Mouse (Mus musculus) stomach, postnatal 0 days (tissue): ENCODE measurements around the gene Mmp24. TPM values are rescaled to one million over a fixed set of nuclear protein-coding genes. Genes with fewer than 3 reads are reported as not detected.
"Not testable (repeated sequence)": the region's sequence is repeated elsewhere in the genome, so short reads cannot be mapped to it uniquely, and the experiment has no call there.

Source experiments
- ATAC-seq: fragments of 200-750 bp; cut with Nextera tagmentation; 2 replicates; pipeline ENCODE4 v1.8.0; 2017; ENCODE audit not compliant: low FRiP score, low TSS enrichment
- DNase-seq: peaks from one replicate; pipeline ENCODE4 v3.0.0-alpha.2; 2016; ENCODE audit warnings: low spot score
- H3K27ac ChIP-seq: fragments of 300-500 bp; sonication (generic); replicated peaks from 2 replicates; pipeline ENCODE4 v1.5.1; 2014; ENCODE audit warnings: mild to moderate bottlenecking, control low read depth
- H3K27me3 ChIP-seq: fragments of 300-500 bp; sonication (generic); 2 replicates; pipeline ENCODE4 v1.6.1; 2014; ENCODE audit warnings: low read length; ENCODE audit not compliant: control insufficient read depth, insufficient read depth
- H3K36me3 ChIP-seq: fragments of 300-500 bp; sonication (generic); 2 replicates; pipeline ENCODE4 v1.6.1; 2014; ENCODE audit warnings: low read length, mixed read lengths; ENCODE audit not compliant: control insufficient read depth, insufficient read depth
- H3K4me1 ChIP-seq: fragments of 300-500 bp; sonication (generic); replicated peaks from 2 replicates; pipeline ENCODE4 v1.6.1; 2014; ENCODE audit warnings: antibody characterized with exemption; ENCODE audit not compliant: control insufficient read depth, insufficient read depth
- H3K4me2 ChIP-seq: fragments of 300-500 bp; sonication (generic); replicated peaks from 2 replicates; pipeline ENCODE4 v1.6.1; 2014; ENCODE audit warnings: low read depth, mild to moderate bottlenecking, control low read depth, moderate library complexity
- H3K4me3 ChIP-seq: fragments of 300-500 bp; sonication (generic); 2 replicates; pipeline ENCODE4 v1.5.1; 2014; ENCODE audit warnings: low read depth, low read length, control low read depth
- H3K9ac ChIP-seq: fragments of 300-500 bp; sonication (generic); 2 replicates; pipeline ENCODE4 v1.6.1; 2014; ENCODE audit warnings: mild to moderate bottlenecking, low read length, control low read depth, mixed read lengths
- H3K9me3 ChIP-seq: fragments of 300-500 bp; sonication (generic); 2 replicates; pipeline ENCODE4 v1.6.1; 2016; ENCODE audit warnings: low read length; ENCODE audit not compliant: control insufficient read depth
- CTCF ChIP-seq: IDR thresholded peaks from 2 replicates; pipeline ENCODE4 v1.5.1; 2016; ENCODE audit warnings: antibody characterized with exemption, low read depth, mild to moderate bottlenecking, moderate library complexity
- EP300 ChIP-seq: optimal IDR thresholded peaks from 2 replicates; pipeline ENCODE3; 2016; ENCODE audit warnings: antibody characterized with exemption
- WGBS: fragments of 180-500 bp; shearing (Covaris S2); extraction: QIAGEN DNeasy Blood & Tissue Kit; methylation state at CpG from one replicate; pipeline ENCODE4 v1.1.7; 2014; 5-methylcytosine and 5-hydroxymethylcytosine counted together
- polyA plus RNA-seq: library from polyadenylated mRNA; unstranded; fragments of >200 nt; fragmentation: Nextera tagmentation; extraction: Ambion mirVana; gene quantifications from 2 replicates; pipeline ENCODE4 v1.2.1, GENCODE M21; 2015

Gene Mmp24
- polyA plus RNA-seq, 1 experiment from 2014 or later: 0.23 TPM

DNA sequence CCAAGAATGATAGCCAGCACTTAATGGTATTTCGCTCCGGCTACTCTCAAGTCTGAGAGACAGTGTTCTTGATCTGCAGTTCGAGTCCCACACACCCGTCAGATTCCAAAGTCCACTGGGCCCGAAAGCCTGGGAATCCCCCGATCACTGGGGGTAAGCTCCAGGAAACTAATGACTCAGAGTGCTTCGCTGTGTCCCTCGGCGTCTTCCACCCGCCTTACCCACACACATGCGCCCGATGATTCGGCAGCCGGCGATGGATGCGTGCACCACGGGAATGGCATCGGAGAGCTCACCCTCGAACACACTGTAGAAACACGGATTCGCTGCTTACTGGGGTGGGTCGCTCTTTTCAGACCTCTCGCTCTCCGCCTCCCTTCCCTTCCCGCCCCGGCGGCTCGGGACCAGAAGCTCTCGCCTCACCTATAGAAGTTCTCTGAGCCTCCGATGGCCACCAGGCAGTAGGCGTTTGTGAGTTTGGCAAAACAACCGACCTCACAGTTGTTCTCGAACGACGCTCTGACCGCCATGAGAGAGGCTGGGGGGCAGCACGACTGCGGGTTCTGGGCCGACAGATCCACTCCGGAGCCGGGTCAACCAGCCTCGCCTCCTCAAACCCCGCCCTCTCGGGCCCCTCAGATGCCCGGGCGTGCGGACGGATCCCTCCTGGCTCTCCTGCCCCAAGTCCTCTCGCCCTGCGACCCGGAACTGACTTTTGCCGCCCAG lies 50.9 kb downstream of the Mmp24 start:
- H3K9me3 ChIP-seq: no peaks in the 10 kb centered on the region
- H3K4me2 ChIP-seq: peak overlapping the region; percentile 69
- H3K27ac ChIP-seq: peak overlapping the region; percentile 93
- ATAC-seq (peak; percentile 29), DNase-seq (peak; percentile 66)
- peak overlapping the region; percentile 64 for H3K4me3 ChIP-seq
- H3K36me3 ChIP-seq: peaks cover 11% of the 10 kb centered on the region
- TF ChIP-seq CTCF (no peak), EP300 (no peak)
- 0 out of 2 replicates have a peak, but pooled peaks cover 3% of the 10 kb centered on the region for H3K4me1 ChIP-seq
- peak overlapping the region; percentile 92 for H3K9ac ChIP-seq
- WGBS: under 1% methylated on average over 52 of the region's 52 CpGs
- no peaks in the 10 kb centered on the region for H3K27me3 ChIP-seq

- Histone ChIP-seq H3K4me1 (no peaks in the 10 kb centered on the region), H3K4me2 (peak within 1 kb of the TSS; percentile 69), H3K36me3 (peaks cover 5% of the 10 kb centered on the region), H3K27me3 (no peaks in the 10 kb centered on the region), H3K4me3 (peak within 1 kb of the TSS; percentile 64), H3K27ac (peak within 1 kb of the TSS; percentile 93), H3K9ac (peak within 1 kb of the TSS; percentile 92), H3K9me3 (no peaks in the 10 kb centered on the region)
- no peak for TF ChIP-seq CTCF
- TF ChIP-seq EP300: no peak
- ATAC-seq (peak; percentile 94), DNase-seq (peak; percentile 96)
- 2% methylated on average over 27 of the region's 27 CpGs for WGBS
Measured at GRCm38 (mm10) chr2:155826630-155827424, 51.7 kb downstream of the Mmp24 start, which contains the start of gene Eif6. Eif6 (minus strand) TSS chr2:155826925.

- ATAC-seq: no peak
- H3K4me2 ChIP-seq: no peak overlapping the region
- H3K4me1 ChIP-seq: no peaks in the 10 kb centered on the region
- no peak overlapping the region for H3K9ac ChIP-seq
- TF ChIP-seq EP300 (no peak), CTCF (no peak)
- H3K9me3 ChIP-seq: no peaks in the 10 kb centered on the region
- no peak for DNase-seq
- no peak overlapping the region for H3K27ac ChIP-seq
- 74% methylated on average over 8 of the region's 8 CpGs for WGBS
- H3K36me3 ChIP-seq: no peaks in the 10 kb centered on the region
- no peaks in the 10 kb centered on the region for H3K27me3 ChIP-seq
- no peak overlapping the region for H3K4me3 ChIP-seq
Measured at GRCm38 (mm10) chr2:155830841-155831240, 55.7 kb downstream of the Mmp24 start.

GRCm38 (mm10) chr2:155831302-155831701 lies 56.2 kb downstream of the Mmp24 start:
- TF ChIP-seq CTCF: peak; percentile 58
- no peak for TF ChIP-seq EP300
- Histone ChIP-seq H3K4me3 (no peak overlapping the region), H3K36me3 (no peaks in the 10 kb centered on the region), H3K27me3 (no peaks in the 10 kb centered on the region), H3K27ac (no peak overlapping the region), H3K4me2 (no peak overlapping the region), H3K9me3 (no peaks in the 10 kb centered on the region), H3K9ac (no peak overlapping the region), H3K4me1 (no peaks in the 10 kb centered on the region)
- no peak for DNase-seq
- 55% methylated on average over 9 of the region's 9 CpGs for WGBS
- no peak for ATAC-seq

DNA sequence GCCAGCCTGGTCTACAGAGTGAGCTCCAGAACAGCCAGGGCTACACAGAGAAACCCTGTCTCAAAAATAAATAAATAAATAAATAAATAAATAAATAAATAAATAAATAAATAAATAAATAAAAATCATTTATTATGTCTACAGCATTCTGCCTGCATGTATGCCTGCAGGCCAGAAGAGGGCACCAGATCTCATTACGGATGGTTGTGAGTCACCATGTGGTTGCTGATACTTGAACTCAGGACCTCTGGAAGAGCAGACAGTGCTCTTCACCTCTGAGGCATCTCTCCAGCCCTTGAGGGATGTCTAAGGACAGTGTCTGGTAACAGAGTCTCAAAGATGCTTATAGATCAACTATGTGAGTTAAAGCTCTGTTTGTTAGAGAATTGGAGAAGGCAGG lies 56.9 kb downstream of the Mmp24 start:
- H3K4me2 ChIP-seq, H3K9ac ChIP-seq, DNase-seq, H3K27me3 ChIP-seq, H3K27ac ChIP-seq, ATAC-seq, H3K4me1 ChIP-seq, H3K9me3 ChIP-seq, H3K4me3 ChIP-seq, H3K36me3 ChIP-seq: not testable (repeated sequence)
- peak; percentile 59 for TF ChIP-seq CTCF
- WGBS: 71% methylated on average over 1 of the region's 1 CpGs

DNA sequence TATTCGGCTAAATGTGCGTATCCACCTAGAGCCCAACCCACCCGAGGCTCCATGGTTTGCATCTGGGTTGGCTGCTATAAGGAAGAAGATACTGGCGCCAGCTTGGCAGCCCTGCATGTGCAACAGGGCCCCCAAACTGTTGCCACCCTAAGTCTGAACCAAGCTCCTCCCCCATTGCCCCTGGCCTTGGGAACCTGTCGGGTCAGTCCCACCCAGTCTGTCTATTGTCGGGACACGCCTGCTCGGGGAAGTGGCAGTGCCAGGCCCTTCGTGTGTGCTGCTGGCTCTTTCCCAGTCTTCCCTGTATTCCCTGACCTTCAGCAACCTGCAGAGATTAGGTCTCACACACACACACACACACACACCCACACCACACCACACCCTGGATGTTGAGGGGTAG lies 59.6 kb downstream of the Mmp24 start, which contains the start of gene Fam83c:
Gene Fam83c (minus strand): TSS at position 123 of the 400 bp plus-strand sequence.
- Histone ChIP-seq H3K4me1 (no peaks in the 10 kb centered on the region), H3K9me3 (no peaks in the 10 kb centered on the region), H3K4me2 (peak within 1 kb of the TSS; percentile 49), H3K27ac (peak within 1 kb of the TSS; percentile 67), H3K27me3 (no peaks in the 10 kb centered on the region), H3K4me3 (peak within 1 kb of the TSS; percentile 29), H3K9ac (peak within 1 kb of the TSS; percentile 53), H3K36me3 (no peaks in the 10 kb centered on the region)
- ATAC-seq (peak; percentile 69), DNase-seq (peak; percentile 76)
- no peak for TF ChIP-seq CTCF
- TF ChIP-seq EP300: no peak
- 41% methylated on average over 9 of the region's 9 CpGs for WGBS
